Mouse (Mus musculus) fibroblast of lung, adult 2 months (primary cell): ENCODE measurements around the gene Sike1.

Experiments
- DNase-seq: peaks from one replicate; pipeline ENCODE4 v3.0.0-alpha.2; 2011; ENCODE audit warnings: low read depth

The Sike1 gene

GRCm38 (mm10) chr3:102995605-102996321, at the start of gene Sike1:
Gene Sike1, plus strand, starts transcription at chr3:102995708.
- peak; percentile 73 for DNase-seq

GRCm38 (mm10) chr3:102946312-102946711, 49.2 kb upstream of the Sike1 start:
- no peak for DNase-seq

DNA sequence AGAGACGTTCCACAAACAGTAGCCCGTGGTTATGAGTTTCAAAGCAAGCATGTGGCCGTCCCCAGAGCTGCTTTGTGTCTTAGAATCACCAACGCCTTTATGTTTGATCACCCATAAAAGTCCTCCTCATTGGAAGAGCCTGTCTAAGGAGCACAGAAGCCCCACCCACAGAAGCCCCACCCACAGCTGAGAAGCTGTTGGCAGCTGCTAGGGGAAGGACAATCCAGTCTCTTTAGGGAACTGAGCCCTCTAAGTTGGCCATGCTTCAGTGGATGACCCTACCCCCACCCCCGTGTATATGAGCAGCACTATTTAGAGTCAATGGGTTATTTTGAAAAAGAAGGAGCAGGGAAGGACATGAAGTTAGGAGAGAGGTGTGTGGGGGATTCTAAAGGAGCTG, 48.6 kb upstream of the Sike1 start:
- DNase-seq, result no peak

DNA sequence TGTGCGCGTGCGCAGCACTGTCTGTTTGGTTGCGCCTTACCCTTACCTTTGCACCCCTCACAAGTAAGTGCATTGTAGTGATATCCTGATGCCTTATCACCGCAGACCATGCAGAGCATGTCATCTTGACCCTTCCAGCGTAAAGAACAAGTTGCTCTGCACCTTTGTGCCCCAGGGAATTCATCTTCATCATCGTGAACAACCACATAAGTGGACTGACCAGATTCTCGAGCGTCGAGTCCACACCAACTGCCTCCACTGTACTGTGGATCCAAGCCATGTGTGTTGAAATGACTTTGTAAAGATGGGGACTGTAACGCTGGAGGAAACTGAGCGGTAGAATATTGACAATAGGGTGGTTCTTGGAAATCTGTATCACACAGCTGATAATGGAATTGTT, 41.0 kb upstream of the Sike1 start:
- no peak for DNase-seq

GRCm38 (mm10) chr3:102955143-102955542, 40.4 kb upstream of the Sike1 start:
- peak; percentile 40 for DNase-seq

DNA sequence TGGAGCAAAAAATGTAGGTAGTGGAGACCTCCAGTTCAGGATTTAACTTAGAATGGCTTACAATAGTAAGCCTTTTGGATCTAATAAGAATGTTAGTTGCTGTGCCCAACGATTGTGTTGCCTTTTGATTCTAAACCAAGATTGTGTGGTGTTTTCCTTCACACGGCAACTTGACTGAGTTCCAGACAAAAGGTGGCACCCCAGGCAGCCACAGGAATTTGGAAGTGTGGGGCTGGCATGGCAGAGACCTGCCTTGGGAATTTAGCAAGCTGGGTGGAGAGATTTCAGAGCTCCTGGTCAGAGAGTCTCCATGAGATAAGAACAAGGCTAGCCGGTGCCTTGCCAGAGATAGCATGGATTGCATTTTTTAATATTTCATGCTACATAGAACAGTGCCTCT, 39.9 kb upstream of the Sike1 start:
- peak; percentile 8 for DNase-seq

DNA sequence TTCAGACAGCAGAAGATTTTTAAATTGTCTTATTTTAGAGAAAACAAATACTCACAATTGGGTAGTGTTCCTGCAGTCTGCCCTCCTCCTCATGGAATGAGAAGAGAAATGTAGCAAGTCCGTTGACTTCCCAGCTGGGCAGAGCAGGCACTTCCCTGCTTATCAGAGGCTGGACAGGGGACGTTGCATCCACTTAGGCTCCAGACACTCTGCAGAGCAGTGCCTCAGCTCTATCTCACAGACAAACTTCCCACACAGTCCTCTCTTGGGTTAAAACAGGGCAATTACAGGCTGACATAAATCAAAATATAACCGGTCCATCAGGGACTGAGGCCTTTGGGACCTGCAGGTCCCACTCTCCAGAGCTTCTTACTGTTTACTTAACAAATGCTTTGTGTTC, 31.5 kb upstream of the Sike1 start, which contains the start of gene Nr1h5:
Nr1h5 (minus strand) TSS at position 101 of the 400 bp plus-strand sequence.
- no peak for DNase-seq

DNA sequence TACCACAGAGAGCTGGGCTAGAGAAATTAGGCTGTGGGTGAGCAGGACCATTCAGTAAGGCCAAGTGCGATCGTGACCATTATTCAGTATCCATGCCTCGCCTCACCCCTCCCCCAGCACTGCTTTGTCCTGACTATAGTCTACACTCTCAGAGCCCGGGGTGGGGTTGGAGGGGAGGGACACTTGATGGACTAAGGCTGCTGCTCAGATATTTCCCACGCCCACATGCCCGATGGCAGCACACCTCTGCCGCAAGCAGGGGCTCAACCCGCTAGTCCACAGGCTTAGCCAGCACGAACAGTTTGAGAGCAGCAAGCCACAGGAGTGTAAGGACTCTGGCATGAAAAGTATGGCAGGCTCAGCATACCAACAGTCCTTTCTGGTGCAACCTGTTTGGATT, 25.4 kb upstream of the Sike1 start:
- no peak for DNase-seq

DNA sequence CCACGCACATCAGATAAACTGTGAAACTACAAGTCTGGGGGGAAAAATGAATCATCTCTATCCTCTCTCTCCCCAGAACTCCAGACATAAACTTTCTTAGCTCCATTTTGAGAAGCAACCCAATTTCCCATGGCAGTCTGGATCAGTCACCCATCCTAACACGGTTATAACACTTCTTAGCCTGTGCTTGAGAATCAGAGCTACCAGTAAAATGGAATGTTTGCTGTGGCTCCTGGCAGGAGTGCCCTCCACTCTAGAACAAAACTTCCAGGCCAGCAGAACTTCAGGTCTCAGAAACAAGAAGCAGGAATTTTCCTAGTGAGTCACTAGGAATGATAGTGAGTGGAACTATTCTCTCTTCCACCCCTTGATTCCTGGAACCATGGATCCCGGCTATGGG, 25.0 kb upstream of the Sike1 start:
- peak; percentile 11 for DNase-seq

GRCm38 (mm10) chr3:102976906-102977305, 18.6 kb upstream of the Sike1 start:
- no peak for DNase-seq

DNA sequence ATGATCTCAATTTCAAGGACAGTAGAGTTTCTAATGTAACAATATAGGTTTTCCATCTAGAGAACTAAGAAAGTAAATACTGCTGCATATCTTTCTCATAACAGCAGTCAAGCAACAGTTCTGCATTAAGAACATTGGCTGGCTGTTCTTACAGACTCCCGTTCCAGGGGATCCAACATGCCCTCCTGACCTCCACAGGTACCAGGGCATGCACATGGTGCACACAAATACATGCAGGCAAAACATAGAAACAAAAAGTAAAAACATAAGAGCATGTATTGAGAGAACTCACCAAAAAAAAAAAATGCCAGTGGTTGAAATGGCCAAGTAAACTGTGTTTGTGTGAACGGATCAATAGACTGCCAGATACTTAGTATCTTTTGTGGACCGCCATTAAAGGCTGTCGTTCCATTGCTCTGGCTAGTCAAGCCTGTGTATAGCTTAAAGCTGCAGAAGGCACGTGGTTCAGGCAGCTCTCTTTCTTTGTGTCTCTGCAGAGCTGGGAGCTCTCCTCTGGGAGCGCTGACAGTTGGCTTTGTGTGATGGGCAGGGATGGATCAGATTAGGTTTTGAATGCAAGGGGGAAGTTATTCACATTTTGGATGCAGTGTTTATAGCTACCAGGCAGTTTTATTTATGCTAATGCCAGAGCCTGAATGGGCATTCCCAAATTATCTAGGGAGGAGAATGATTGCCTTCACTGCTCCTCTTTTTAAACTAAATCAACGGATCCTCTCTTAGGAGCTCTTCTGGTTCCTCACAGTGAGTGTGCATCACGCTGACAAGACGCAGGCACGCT, 15.8 kb upstream of the Sike1 start:
- DNase-seq, result no peak

GRCm38 (mm10) chr3:102980349-102980736, 15.2 kb upstream of the Sike1 start:
- DNase-seq, result no peak

DNA sequence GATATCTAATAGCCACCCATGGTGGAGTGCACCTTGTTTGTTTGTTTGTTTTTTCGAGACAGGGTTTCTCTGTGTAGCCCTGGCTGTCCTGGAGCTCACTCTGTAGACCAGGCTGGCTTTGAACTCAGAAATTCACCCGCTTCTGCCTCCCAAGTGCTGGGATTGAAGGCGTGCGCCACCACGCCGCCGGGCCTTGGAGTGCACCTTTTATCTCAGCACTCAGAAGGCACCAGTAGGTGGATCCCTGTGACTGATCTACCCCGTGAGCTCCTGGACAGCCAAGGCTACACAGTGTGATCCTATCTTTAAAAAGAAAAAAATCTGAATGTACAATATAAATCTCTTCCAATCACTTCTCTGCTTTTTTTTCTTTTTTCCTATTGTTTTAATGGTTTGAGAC, 4.5 kb upstream of the Sike1 start:
- DNase-seq, result no peak

GRCm38 (mm10) chr3:102992936-102993335, 2.6 kb upstream of the Sike1 start:
- no peak for DNase-seq

DNA sequence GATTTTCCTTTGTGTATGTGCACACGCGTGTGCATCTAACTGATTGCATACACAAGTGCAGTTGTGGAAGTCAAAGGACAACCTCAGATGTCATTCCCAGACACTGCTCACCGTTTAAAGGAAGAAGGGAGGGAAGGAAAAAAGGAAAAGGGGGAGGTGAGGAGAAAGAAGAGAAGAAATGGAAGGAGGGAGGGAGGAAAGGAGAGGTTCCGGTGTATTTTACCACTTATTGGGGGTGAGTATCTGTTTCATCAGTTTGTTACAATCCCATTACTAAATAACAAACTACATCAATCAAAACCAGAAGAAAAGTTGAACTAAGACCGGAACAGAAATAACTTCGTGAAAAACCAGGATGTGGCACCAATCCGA, 289 bp upstream of the Sike1 start:
- DNase-seq, result no peak

GRCm38 (mm10) chr3:102997036-102997435, 1.5 kb downstream of the Sike1 start:
- DNase-seq, result no peak

- DNase-seq, result no peak
Measured at GRCm38 (mm10) chr3:102997591-102997990, 2.1 kb downstream of the Sike1 start.

GRCm38 (mm10) chr3:103001595-103001994, 6.1 kb downstream of the Sike1 start:
- DNase-seq, result no peak

DNA sequence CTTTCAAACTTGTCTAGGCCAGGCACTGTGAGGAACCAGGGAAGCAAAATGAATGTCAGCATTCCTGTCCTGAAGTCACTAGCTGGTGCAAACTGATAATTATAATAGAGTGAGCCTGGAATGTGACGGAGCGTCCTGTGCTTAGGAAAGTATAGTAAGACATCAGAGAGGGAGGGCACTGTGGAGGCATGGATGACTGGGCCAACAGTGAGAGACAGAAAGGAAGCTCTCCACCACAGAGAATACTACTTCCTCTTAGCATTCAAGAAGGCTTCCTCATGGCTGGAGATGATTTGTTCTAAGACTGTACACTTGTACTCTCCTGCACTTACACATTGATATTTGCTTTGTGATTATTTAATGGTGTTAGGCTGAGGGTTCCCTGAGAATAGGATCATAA, 21.8 kb downstream of the Sike1 start:
- DNase-seq, result no peak

DNA sequence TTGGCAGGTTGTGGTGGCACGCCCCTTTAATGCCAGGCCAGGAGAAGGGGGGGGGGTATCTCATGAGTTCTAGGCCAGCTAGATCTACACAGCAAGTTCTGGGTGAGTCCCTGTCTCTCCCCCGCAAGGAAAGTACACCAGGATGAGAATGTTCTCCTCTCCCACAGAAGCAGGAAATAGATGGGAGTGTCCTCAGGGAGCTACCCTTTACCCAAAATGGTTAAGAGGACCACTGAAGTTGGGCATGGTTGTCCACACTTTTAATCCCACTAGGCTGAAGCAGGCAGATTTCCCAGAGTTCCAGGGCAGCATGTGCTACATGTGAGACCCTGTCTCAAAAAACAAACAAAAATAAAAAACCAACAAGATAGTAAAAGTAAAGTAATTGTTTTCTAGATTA, 24.0 kb downstream of the Sike1 start:
- DNase-seq, result no peak

- DNase-seq, result peak; percentile 96
Measured at GRCm38 (mm10) chr3:103020249-103020942, 24.9 kb downstream of the Sike1 start, which contains the start of gene Csde1. Gene Csde1, plus strand, starts transcription at chr3:103020426.

GRCm38 (mm10) chr3:103020943-103021638, 25.6 kb downstream of the Sike1 start:
- DNase-seq, result peak; percentile 46
